Mouse (Mus musculus): Measurements from ENCODE around the gene Zmat5. TPM values are rescaled to one million over a fixed set of nuclear protein-coding genes. Genes with fewer than 3 reads are reported as not detected.

The Zmat5 gene
- 83.1 and 84.4 TPM in 2 replicates for polyA plus RNA-seq (2015; fragmentation: Nextera tagmentation; extraction: Ambion mirVana)

GRCm38 (mm10) chr11:4704072-4704964 is at the start of gene Zmat5, which contains the start of gene Uqcr10:
Gene Zmat5 (plus strand): TSS chr11:4704678.
Gene Uqcr10 (minus strand): TSS chr11:4704342.
- Histone ChIP-seq H3K27ac (no peak within 1 kb of the TSS), H3K36me3 (ENCODE audit: poor library complexity, severe bottlenecking) (peaks cover 27% of the 10 kb centered on the region), H3K27me3 (no peaks in the 10 kb centered on the region), H3K9me3 (replicated peaks) (no peaks in the 10 kb centered on the region), H3K9ac (peak within 1 kb of the TSS; percentile 84), H3K4me3 (peak within 1 kb of the TSS; percentile 89), H3K4me2 (peak within 1 kb of the TSS; percentile 91), H3K4me1 (peaks cover 18% of the 10 kb centered on the region)
- ATAC-seq = peak; percentile 98
- under 1% methylated on average over 47 of the region's 47 CpGs for WGBS

GRCm38 (mm10) chr11:4659818-4660217 is 44.7 kb upstream of the Zmat5 start:
- Histone ChIP-seq H3K9ac (no peak overlapping the region), H3K4me2 (no peak overlapping the region), H3K36me3 (ENCODE audit: poor library complexity, severe bottlenecking) (peaks cover 75% of the 10 kb centered on the region), H3K27me3 (no peaks in the 10 kb centered on the region), H3K9me3 (replicated peaks) (no peaks in the 10 kb centered on the region), H3K4me1 (no peaks in the 10 kb centered on the region), H3K4me3 (no peak overlapping the region), H3K27ac (no peak overlapping the region)
- WGBS = 95% methylated on average over 1 of the region's 1 CpGs
- no peak for ATAC-seq

DNA sequence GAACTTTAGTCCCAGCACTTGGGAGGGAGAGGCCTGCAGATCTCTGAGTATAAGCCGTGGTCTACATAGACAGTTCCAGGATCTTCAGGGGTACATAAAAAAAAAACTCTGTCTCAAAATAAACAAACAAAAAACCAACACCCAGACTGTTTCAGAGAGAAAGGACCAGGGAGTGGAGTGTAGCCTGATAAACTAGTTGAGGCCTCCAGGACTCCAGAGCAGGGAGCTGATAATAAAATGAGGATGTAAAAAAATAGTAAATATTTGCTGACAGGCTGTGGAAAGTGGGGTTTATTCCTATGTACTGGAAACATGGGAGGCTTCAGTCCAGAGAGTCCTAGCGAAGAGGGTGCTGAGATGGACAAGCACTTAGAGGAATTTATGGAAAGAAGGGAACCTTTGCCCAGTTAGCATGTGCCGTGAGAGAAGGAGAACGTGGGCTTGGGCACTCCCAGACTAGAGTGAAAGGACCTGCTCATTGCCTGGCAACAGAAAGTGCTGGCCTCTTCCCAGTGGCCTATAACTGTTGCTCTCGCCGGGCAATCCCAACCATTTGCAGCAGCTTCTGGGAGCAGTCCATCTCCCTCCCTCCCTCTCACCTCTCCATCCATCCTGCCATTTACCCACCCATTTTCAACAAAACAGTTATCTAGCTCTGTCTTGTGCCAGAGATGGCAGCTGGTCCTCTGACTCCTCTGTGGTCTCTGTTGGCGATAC is 44.0 kb upstream of the Zmat5 start:
- peaks cover 70% of the 10 kb centered on the region for H3K36me3 ChIP-seq (ENCODE audit: poor library complexity, severe bottlenecking)

DNA sequence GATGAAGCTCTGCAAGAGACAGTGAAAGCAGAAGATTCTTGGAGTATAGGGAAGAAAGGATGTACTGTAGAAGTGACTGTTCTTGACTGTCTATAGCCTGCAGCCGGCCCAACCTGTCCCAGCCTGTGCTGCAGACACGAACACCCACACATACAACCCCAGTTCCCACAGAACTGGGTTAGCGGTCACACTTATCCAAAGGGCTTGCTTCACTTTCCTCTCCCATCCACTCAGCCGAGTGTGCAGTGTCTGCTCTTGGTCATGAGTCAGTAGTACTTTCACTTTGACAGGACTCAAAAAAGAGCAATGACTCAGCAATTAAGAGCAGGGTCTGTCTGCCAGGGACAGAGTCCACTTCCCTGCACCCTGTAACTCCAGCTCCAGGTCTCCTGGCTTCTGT is 43.2 kb upstream of the Zmat5 start:
- Histone ChIP-seq H3K9ac (no peak overlapping the region), H3K27ac (0 out of 2 replicates have a peak overlapping the region, but pooled peaks have one; percentile 20), H3K9me3 (replicated peaks) (no peaks in the 10 kb centered on the region), H3K27me3 (no peaks in the 10 kb centered on the region), H3K4me2 (no peak overlapping the region), H3K4me3 (no peak overlapping the region), H3K36me3 (ENCODE audit: poor library complexity, severe bottlenecking) (peaks cover 62% of the 10 kb centered on the region), H3K4me1 (no peaks in the 10 kb centered on the region)
- no peak for ATAC-seq
- 89% methylated on average over 4 of the region's 4 CpGs for WGBS

More for the DNA sequence above, 44.0 kb upstream of the Zmat5 start:
- ATAC-seq = no peak
- no peak overlapping the region for H3K4me3 ChIP-seq
- WGBS = 90% methylated on average over 7 of the region's 7 CpGs
- H3K27me3 ChIP-seq = no peaks in the 10 kb centered on the region
- H3K9me3 ChIP-seq (replicated peaks) = no peaks in the 10 kb centered on the region
- H3K9ac ChIP-seq = no peak overlapping the region
- H3K4me2 ChIP-seq = no peak overlapping the region
- H3K4me1 ChIP-seq = no peaks in the 10 kb centered on the region
- H3K27ac ChIP-seq = no peak overlapping the region

GRCm38 (mm10) chr11:4661871-4662495 is 42.5 kb upstream of the Zmat5 start:
- Histone ChIP-seq H3K4me2 (no peak overlapping the region), H3K4me1 (no peaks in the 10 kb centered on the region), H3K27me3 (no peaks in the 10 kb centered on the region), H3K27ac (peak overlapping the region; percentile 22; the same call in 1 of the 2 replicates), H3K9me3 (replicated peaks) (no peaks in the 10 kb centered on the region), H3K4me3 (no peak overlapping the region), H3K9ac (0 out of 2 replicates have a peak overlapping the region, but pooled peaks have one; percentile 10), H3K36me3 (ENCODE audit: poor library complexity, severe bottlenecking) (peaks cover 60% of the 10 kb centered on the region)
- no peak for ATAC-seq
- WGBS = 78% methylated on average over 10 of the region's 10 CpGs

GRCm38 (mm10) chr11:4662496-4662878 is 42.0 kb upstream of the Zmat5 start:
- no peak overlapping the region for H3K4me2 ChIP-seq
- H3K27ac ChIP-seq = peak overlapping the region; percentile 22; the same call in 1 of the 2 replicates

GRCm38 (mm10) chr11:4671736-4672135 is 32.7 kb upstream of the Zmat5 start:
- no peak overlapping the region for H3K9ac ChIP-seq
- H3K4me2 ChIP-seq = no peak overlapping the region
- peaks cover 74% of the 10 kb centered on the region for H3K36me3 ChIP-seq (ENCODE audit: poor library complexity, severe bottlenecking)
- H3K9me3 ChIP-seq (replicated peaks) = no peaks in the 10 kb centered on the region
- no peaks in the 10 kb centered on the region for H3K27me3 ChIP-seq
- H3K4me1 ChIP-seq = no peaks in the 10 kb centered on the region
- ATAC-seq = no peak
- no peak overlapping the region for H3K4me3 ChIP-seq
- no peak overlapping the region for H3K27ac ChIP-seq
- 89% methylated on average over 4 of the region's 4 CpGs for WGBS

More at GRCm38 (mm10) chr11:4662496-4662878, 42.0 kb upstream of the Zmat5 start:
- 92% methylated on average over 11 of the region's 11 CpGs for WGBS
- no peaks in the 10 kb centered on the region for H3K27me3 ChIP-seq
- 0 out of 2 replicates have a peak overlapping the region, but pooled peaks have one; percentile 10 for H3K9ac ChIP-seq
- H3K9me3 ChIP-seq (replicated peaks) = no peaks in the 10 kb centered on the region
- no peak overlapping the region for H3K4me3 ChIP-seq
- peaks cover 60% of the 10 kb centered on the region for H3K36me3 ChIP-seq (ENCODE audit: poor library complexity, severe bottlenecking)
- ATAC-seq = no peak
- H3K4me1 ChIP-seq = no peaks in the 10 kb centered on the region

GRCm38 (mm10) chr11:4674593-4674992 is 29.9 kb upstream of the Zmat5 start:
- no peak overlapping the region for H3K4me3 ChIP-seq
- H3K9ac ChIP-seq = no peak overlapping the region
- H3K9me3 ChIP-seq (replicated peaks) = no peaks in the 10 kb centered on the region
- no peaks in the 10 kb centered on the region for H3K27me3 ChIP-seq
- no peak overlapping the region for H3K27ac ChIP-seq
- 88% methylated on average over 1 of the region's 1 CpGs for WGBS
- ATAC-seq = no peak
- H3K4me2 ChIP-seq = no peak overlapping the region
- H3K4me1 ChIP-seq = no peaks in the 10 kb centered on the region
- peaks cover 75% of the 10 kb centered on the region for H3K36me3 ChIP-seq (ENCODE audit: poor library complexity, severe bottlenecking)

GRCm38 (mm10) chr11:4675126-4675562 is 29.3 kb upstream of the Zmat5 start:
- Histone ChIP-seq H3K36me3 (ENCODE audit: poor library complexity, severe bottlenecking) (peaks cover 78% of the 10 kb centered on the region), H3K4me2 (no peak overlapping the region), H3K4me3 (no peak overlapping the region), H3K9me3 (replicated peaks) (no peaks in the 10 kb centered on the region), H3K4me1 (no peaks in the 10 kb centered on the region), H3K27ac (no peak overlapping the region), H3K9ac (no peak overlapping the region), H3K27me3 (no peaks in the 10 kb centered on the region)
- WGBS = 94% methylated on average over 6 of the region's 6 CpGs
- ATAC-seq = no peak

DNA sequence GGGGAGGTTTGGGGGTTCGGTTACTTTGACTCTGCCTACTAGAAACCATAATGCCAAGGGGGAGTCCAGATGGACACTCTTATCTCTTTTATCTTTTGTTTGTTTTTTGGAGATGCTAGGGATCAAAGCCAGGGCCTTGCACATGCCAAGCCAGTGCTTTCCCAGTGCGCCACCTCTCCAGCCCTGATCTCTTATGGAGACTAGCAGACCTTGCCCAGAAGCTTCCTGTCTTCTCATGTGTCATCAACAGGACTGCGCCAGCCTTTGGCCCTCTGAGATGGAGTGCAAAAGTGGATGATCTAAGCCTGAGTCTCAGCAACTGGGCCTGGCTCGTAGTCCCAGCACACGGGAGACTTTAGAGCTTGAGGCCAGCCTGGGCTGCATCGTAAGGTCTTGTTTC is 28.8 kb upstream of the Zmat5 start:
- no peak overlapping the region for H3K27ac ChIP-seq
- H3K27me3 ChIP-seq = no peaks in the 10 kb centered on the region
- H3K4me1 ChIP-seq = no peaks in the 10 kb centered on the region
- no peak overlapping the region for H3K9ac ChIP-seq
- H3K4me2 ChIP-seq = no peak overlapping the region
- no peak for ATAC-seq
- H3K9me3 ChIP-seq (replicated peaks) = no peaks in the 10 kb centered on the region
- no peak overlapping the region for H3K4me3 ChIP-seq
- H3K36me3 ChIP-seq (ENCODE audit: poor library complexity, severe bottlenecking) = peaks cover 78% of the 10 kb centered on the region
- 95% methylated on average over 6 of the region's 6 CpGs for WGBS

DNA sequence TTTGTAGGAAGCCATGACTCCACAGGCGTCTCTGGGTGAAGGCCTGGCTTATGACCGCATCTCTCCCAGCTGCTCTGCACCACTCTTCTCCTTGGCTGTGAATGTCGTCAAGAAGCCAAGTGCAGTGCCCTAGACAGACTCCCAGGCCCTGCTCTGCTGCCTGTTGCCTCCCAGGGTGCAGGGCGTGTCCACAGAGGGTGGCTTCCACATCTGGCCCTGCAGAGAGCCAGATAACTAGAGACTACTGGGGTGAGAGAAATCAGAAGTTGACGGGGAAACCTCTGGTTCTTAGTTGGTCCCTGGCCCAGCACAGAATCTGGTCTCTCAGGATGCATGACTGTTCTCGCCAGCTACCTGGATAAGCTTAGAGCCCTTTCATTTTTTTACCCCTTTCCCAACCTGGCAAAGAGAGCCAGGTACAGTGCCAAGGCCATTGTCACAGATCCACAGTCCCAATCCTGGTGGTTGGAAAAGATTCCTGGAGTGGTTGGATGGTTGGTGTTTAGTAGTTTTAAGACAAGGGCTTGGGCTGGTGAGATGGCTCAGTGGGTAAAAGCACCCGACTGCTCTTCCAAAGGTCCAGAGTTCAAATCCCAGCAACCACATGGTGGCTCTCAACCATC is 27.1 kb upstream of the Zmat5 start:
- Histone ChIP-seq H3K4me3 (no peak overlapping the region), H3K36me3 (ENCODE audit: poor library complexity, severe bottlenecking) (peaks cover 87% of the 10 kb centered on the region), H3K27ac (no peak overlapping the region), H3K4me1 (no peaks in the 10 kb centered on the region), H3K9me3 (replicated peaks) (no peaks in the 10 kb centered on the region), H3K9ac (no peak overlapping the region), H3K4me2 (no peak overlapping the region), H3K27me3 (no peaks in the 10 kb centered on the region)
- ATAC-seq = no peak
- WGBS = 88% methylated on average over 7 of the region's 7 CpGs

All from forebrain, embryonic 13.5 days (tissue).